In genomic region chr19:23819882-23820281, GRCm38 (mm10) we compare ENCODE assay signal across 19 mouse cellular contexts.
DNase-seq lines count a peak whose midpoint lies in the region; ATAC-seq and TF ChIP-seq lines count a peak whose summit lies in the region.
"Had no signal": no experiment of that assay in that cellular context is flagged by ENCODE, and none has a peak within 500 bp of the region (broad histone marks: within the 10 kb centered on the region; RNA-seq: fewer than 3 reads in every experiment).

No protein-coding gene starts in this region.

- no peak overlapping the region for H3K4me2 ChIP-seq in hindbrain, embryonic 13.5 days
- H3K4me2 ChIP-seq in hindbrain, embryonic 11.5 days (replicated peaks; ENCODE audit: low read depth, low read length): no peak overlapping the region
- no peak overlapping the region for H3K4me2 ChIP-seq in midbrain, embryonic 14.5 days (ENCODE audit: low read length)
- no peak overlapping the region for H3K4me2 ChIP-seq in midbrain, postnatal 0 days (ENCODE audit: low read depth, low read length, poor library complexity, severe bottlenecking)
- H3K4me2 ChIP-seq: embryonic facial prominence, embryonic 13.5 days; forebrain, embryonic 12.5 days; heart, embryonic 12.5 days had no signal

- H3K9ac ChIP-seq in hindbrain, embryonic 13.5 days: no peak overlapping the region
- H3K9ac ChIP-seq in hindbrain, embryonic 11.5 days (ENCODE audit: low read depth, low read length): no peak overlapping the region
- H3K9ac ChIP-seq in midbrain, embryonic 14.5 days (replicated peaks; ENCODE audit: low read length): no peak overlapping the region
- H3K9ac ChIP-seq in midbrain, postnatal 0 days (replicated peaks; ENCODE audit: low read length, poor library complexity, severe bottlenecking): no peak overlapping the region
- H3K9ac ChIP-seq: embryonic facial prominence, embryonic 13.5 days; forebrain, embryonic 12.5 days; heart, embryonic 12.5 days had no signal

- H3K4me1 ChIP-seq in hindbrain, embryonic 13.5 days (replicated peaks): peaks cover 16% of the 10 kb centered on the region
- no peaks in the 10 kb centered on the region for H3K4me1 ChIP-seq in hindbrain, embryonic 11.5 days (replicated peaks; ENCODE audit: control insufficient read depth, insufficient read depth, low read length)
- peaks cover 10% of the 10 kb centered on the region; the same call in 1 of the 2 replicates for H3K4me1 ChIP-seq in midbrain, embryonic 14.5 days (ENCODE audit: control insufficient read depth, insufficient read depth, low read length)
- no peaks in the 10 kb centered on the region for H3K4me1 ChIP-seq in midbrain, postnatal 0 days (ENCODE audit: insufficient read depth, low read length)
- H3K4me1 ChIP-seq: embryonic facial prominence, embryonic 13.5 days; forebrain, embryonic 12.5 days; heart, embryonic 12.5 days had no signal

- TF ChIP-seq POLR2A in brain, embryonic 14.5 days (IDR thresholded peaks at IDR 0.05; ENCODE audit: borderline replicate concordance, extremely low read depth, insufficient read depth, insufficient read length, poor library complexity, severe bottlenecking): no peak

- H3K27ac ChIP-seq in hindbrain, embryonic 13.5 days: peak overlapping the region; percentile 36; the same call in 1 of the 2 replicates
- no peak overlapping the region for H3K27ac ChIP-seq in hindbrain, embryonic 11.5 days (ENCODE audit: low read depth, low read length)
- H3K27ac ChIP-seq in midbrain, embryonic 14.5 days (replicated peaks; ENCODE audit: low read depth, low read length): peak overlapping the region; percentile 55
- no peak overlapping the region; the same call in none of the 2 replicates for H3K27ac ChIP-seq in midbrain, postnatal 0 days (ENCODE audit: low read depth, low read length)
- H3K27ac ChIP-seq: embryonic facial prominence, embryonic 13.5 days; forebrain, embryonic 12.5 days had no signal

- no peak for TF ChIP-seq CTCF in midbrain, postnatal 0 days (IDR thresholded peaks at IDR 0.05)
- no peak for TF ChIP-seq CTCF in brain, embryonic 14.5 days (IDR thresholded peaks at IDR 0.05; ENCODE audit: borderline replicate concordance, extremely low read depth, insufficient read depth, insufficient read length)

- no peak for DNase-seq in hindbrain, embryonic 11.5 days (ENCODE audit: low spot score)
- peak; percentile 35 for DNase-seq in midbrain, embryonic 14.5 days
- no peak for DNase-seq in midbrain, postnatal 0 days (ENCODE audit: low spot score)
- peak; percentile 19 for DNase-seq in ZHBTc4 (ENCODE audit: low read depth, low spot score)
- DNase-seq in brain, embryonic 14.5 days (ENCODE audit: low read depth): peak; percentile 42
- DNase-seq in thymus, postnatal 14 days: no peak
- DNase-seq: adrenal gland, postnatal 10 days; cerebellum, adult 18-20 months; cerebellum, adult 9-11 months; cerebellum, postnatal 36 days; gastrocnemius, postnatal 14 days had no signal

- H3K4me3 ChIP-seq in hindbrain, embryonic 13.5 days: no peak overlapping the region
- H3K4me3 ChIP-seq in hindbrain, embryonic 11.5 days (ENCODE audit: low read depth, low read length): no peak overlapping the region
- H3K4me3 ChIP-seq in midbrain, embryonic 14.5 days (replicated peaks; ENCODE audit: low read depth, low read length): no peak overlapping the region
- no peak overlapping the region for H3K4me3 ChIP-seq in midbrain, postnatal 0 days (ENCODE audit: low read depth, low read length)
- H3K4me3 ChIP-seq: embryonic facial prominence, embryonic 13.5 days; forebrain, embryonic 12.5 days; heart, embryonic 12.5 days had no signal

- no peaks in the 10 kb centered on the region for H3K9me3 ChIP-seq in hindbrain, embryonic 13.5 days
- H3K9me3 ChIP-seq in hindbrain, embryonic 11.5 days (ENCODE audit: control insufficient read depth, low read length): no peaks in the 10 kb centered on the region
- no peaks in the 10 kb centered on the region for H3K9me3 ChIP-seq in midbrain, embryonic 14.5 days (ENCODE audit: control insufficient read depth, low read length)
- H3K9me3 ChIP-seq in midbrain, postnatal 0 days (ENCODE audit: low read length): no peaks in the 10 kb centered on the region
- H3K9me3 ChIP-seq: embryonic facial prominence, embryonic 13.5 days; forebrain, embryonic 12.5 days; heart, embryonic 12.5 days had no signal

- 51% methylated on average over 8 of the region's 8 CpGs for WGBS in hindbrain, embryonic 13.5 days
- WGBS in hindbrain, embryonic 11.5 days: 64% methylated on average over 8 of the region's 8 CpGs
- WGBS in midbrain, embryonic 14.5 days: 47% methylated on average over 8 of the region's 8 CpGs
- 47% methylated on average over 8 of the region's 8 CpGs for WGBS in midbrain, postnatal 0 days

- H3K36me3 ChIP-seq in hindbrain, embryonic 13.5 days: 0 out of 2 replicates have a peak, but pooled peaks cover 5% of the 10 kb centered on the region
- H3K36me3 ChIP-seq in hindbrain, embryonic 11.5 days (ENCODE audit: control insufficient read depth, insufficient read depth, low read length): no peaks in the 10 kb centered on the region
- no peaks in the 10 kb centered on the region for H3K36me3 ChIP-seq in midbrain, embryonic 14.5 days (ENCODE audit: control insufficient read depth, insufficient read depth, low read length)
- no peaks in the 10 kb centered on the region; the same call in 1 of the 2 replicates for H3K36me3 ChIP-seq in midbrain, postnatal 0 days (ENCODE audit: insufficient read depth, low read length)
- H3K36me3 ChIP-seq: embryonic facial prominence, embryonic 13.5 days; forebrain, embryonic 12.5 days; heart, embryonic 12.5 days had no signal

- ATAC-seq in hindbrain, embryonic 13.5 days (ENCODE audit: low FRiP score): no peak
- no peak for ATAC-seq in hindbrain, embryonic 11.5 days (ENCODE audit: low FRiP score)
- no peak for ATAC-seq in midbrain, embryonic 14.5 days (ENCODE audit: low FRiP score, low TSS enrichment)
- ATAC-seq in midbrain, postnatal 0 days (ENCODE audit: low FRiP score): no peak
- ATAC-seq: forebrain, embryonic 16.5 days; hindbrain, embryonic 16.5 days; Patski had no signal

- no peaks in the 10 kb centered on the region for H3K27me3 ChIP-seq in hindbrain, embryonic 13.5 days
- H3K27me3 ChIP-seq in hindbrain, embryonic 11.5 days (ENCODE audit: control insufficient read depth, insufficient read depth, low read length): no peaks in the 10 kb centered on the region
- no peaks in the 10 kb centered on the region for H3K27me3 ChIP-seq in midbrain, embryonic 14.5 days (ENCODE audit: control insufficient read depth, insufficient read depth, low read length)
- no peaks in the 10 kb centered on the region for H3K27me3 ChIP-seq in midbrain, postnatal 0 days (ENCODE audit: insufficient read depth, low read length)
- H3K27me3 ChIP-seq: CH12.LX; embryonic facial prominence, embryonic 13.5 days; forebrain, embryonic 12.5 days; heart, embryonic 12.5 days had no signal

Comparison
In these comparisons a context has a peak if more than half of its experiments do, and no peak if none do; other contexts are left out.
1. H3K27ac ChIP-seq: peak in hindbrain, embryonic 13.5 days (single experiment) and midbrain, embryonic 14.5 days (single experiment); none in hindbrain, embryonic 11.5 days (single experiment) and midbrain, postnatal 0 days (single experiment).
2. DNase-seq: peak in midbrain, embryonic 14.5 days (single experiment), ZHBTc4 (single experiment) and brain, embryonic 14.5 days (single experiment); none in hindbrain, embryonic 11.5 days (single experiment), midbrain, postnatal 0 days (single experiment) and thymus, postnatal 14 days (single experiment).